Mouse (Mus musculus) gastrocnemius, postnatal 36 days (tissue): ENCODE data around the gene Il13. TPM values are rescaled to one million over a fixed set of nuclear protein-coding genes. Genes with fewer than 3 reads are reported as not detected.

Source experiments
- DNase-seq, 2 experiments: peaks; one replicate each; pipeline ENCODE4 v3.0.0; 2022
- intact Hi-C: fragments of 180-260 bp; cut with DNase I; formaldehyde crosslinking; loops from one replicate; pipeline ENCODE4 v1.15.1; 2025
- total RNA-seq, 2 experiments: library from RNA; stranded (reverse); gene quantifications; 2 replicates each; pipeline ENCODE4 v1.2.3; 2021

Il13 gene
- total RNA-seq, 2 experiments from 2014 or later = not detected

DNA sequence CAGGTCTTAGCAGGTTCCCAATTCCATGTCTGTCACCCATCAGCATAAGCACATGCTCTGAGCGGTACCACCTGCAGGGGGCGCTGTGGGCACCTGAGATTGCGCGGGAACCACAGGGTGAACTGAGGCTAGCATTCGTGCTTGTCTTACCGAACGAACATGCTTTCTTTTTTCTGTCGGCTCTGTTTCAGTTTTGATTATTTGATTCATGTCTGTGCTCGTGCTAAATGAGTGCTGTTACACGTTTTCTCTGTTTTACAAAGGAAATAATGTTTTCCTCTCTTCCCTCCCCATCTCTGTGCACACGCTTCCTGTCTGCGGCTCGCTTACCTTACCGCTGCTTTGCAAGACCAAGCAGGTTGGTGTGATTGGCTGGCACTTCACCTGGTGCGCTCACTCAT is 44.1 kb downstream of the Il13 start:
- DNase-seq = no peak
- intact Hi-C loops = no loop called here

DNA sequence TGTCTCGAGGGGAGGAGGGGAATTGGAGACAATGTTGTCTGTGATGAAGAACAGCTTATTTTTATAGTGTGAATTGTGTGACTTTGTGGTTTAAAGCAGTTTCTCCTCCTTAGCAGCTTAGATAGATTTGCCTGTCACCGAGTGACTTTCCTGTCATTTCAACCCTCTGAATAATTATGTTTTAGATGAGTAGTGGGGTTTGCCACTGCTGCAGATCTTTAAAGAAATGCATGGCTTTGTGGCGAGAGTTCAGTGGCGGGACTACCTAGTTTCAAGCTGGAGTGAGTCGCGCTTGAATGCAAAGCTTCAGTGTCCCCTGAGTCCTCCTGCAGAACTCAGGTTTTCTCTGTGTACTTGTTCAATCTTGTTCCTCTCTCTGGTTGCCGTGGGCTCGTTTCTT is 46.2 kb downstream of the Il13 start:
- intact Hi-C loops = no loop called here
- DNase-seq = no peak

DNA sequence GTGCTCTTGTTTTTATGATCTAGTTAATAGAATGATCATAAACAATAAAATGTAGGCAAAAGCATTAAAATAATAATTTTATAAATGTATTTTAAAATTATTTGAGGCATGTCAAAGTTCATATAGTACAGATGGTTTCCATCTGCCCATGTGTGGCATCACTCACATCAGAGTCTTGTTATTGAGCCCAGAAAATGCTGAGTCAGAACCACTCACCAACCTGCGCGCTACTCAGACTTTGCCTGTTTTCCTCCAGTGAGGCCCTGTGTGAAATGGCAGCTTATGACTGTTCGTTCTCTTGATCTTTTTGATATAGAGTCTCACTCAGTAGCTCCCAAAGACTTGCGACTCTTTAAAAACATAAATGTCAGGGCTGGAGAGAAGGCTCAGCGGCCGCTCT is 49.0 kb downstream of the Il13 start:
- intact Hi-C loops = no loop called here
- DNase-seq = no peak

DNA sequence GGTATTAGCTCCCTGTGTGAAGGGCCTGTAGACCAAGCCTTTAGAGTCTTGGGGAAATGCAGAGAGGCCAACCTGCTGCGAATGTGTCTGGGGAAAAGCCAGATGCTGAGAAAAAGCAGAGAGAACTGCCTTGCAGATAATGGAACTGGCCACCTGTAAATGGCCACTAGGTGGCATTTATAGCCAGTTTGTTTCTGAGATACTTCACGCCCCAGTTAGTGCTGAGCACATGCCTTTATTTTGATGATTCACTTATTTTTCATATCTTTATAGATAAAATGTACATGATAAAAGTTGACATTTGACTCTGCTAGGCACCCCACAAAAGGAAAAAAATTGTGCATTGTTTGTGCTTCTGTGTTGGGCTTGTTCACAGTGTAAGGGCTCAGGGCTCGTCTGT is 49.7 kb downstream of the Il13 start:
- intact Hi-C loops = no loop called here
- no peak for DNase-seq

DNA sequence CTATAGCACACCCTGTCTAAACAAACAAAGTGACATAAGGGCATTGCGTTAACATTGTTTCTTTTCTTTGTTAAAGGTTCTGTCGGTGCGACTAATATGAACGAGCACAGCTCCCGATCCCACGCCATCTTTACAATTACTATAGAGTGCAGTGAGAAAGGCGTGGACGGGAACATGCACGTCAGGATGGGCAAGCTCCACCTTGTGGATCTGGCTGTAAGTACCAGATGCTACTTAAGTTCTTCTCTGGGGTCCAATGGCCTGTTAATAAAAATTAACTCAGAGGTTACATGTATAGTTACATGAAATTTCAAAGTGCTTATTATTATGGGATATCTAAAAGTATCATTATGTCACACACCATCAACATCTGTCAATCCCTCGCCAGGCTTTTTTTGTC is 51.4 kb downstream of the Il13 start:
- DNase-seq = no peak
- intact Hi-C loops = no loop called here

Other genes with a start within 250 kb of the Il13 start
- not detected for gene Leap2, start 211.5 kb downstream of the Il13 start, total RNA-seq
- 1,000 to 10,000 TPM; 1,256 to 1,362 TPM for gene Uqcrq, start 203.9 kb downstream of the Il13 start, total RNA-seq
- under 1 TPM in 1 of 2 experiments, not detected in 1; 0.17 TPM for gene Gdf9, start 203.7 kb downstream of the Il13 start, total RNA-seq
- not detected for gene Gm10447, start 177.6 kb downstream of the Il13 start, total RNA-seq
- under 1 TPM; 0.38 to 0.59 TPM for gene Shroom1, start 177.5 kb downstream of the Il13 start, total RNA-seq
- gene Gm9837, start 164.2 kb downstream of the Il13 start, total RNA-seq = not detected
- gene Gm9945, start 154.5 kb downstream of the Il13 start, total RNA-seq = not detected
- gene Sowaha, start 154.4 kb downstream of the Il13 start, total RNA-seq = under 1 TPM; 0.08 to 0.12 TPM
- gene Sept8, start 115.4 kb downstream of the Il13 start, total RNA-seq = 10 to 100 TPM; 11.7 to 15.5 TPM
- 1 to 10 TPM; 3.2 to 4.9 TPM for gene Kif3a, start 67.3 kb downstream of the Il13 start, total RNA-seq
- not detected for gene Il4, start 16.0 kb downstream of the Il13 start, total RNA-seq
- gene Rad50, start 72.6 kb upstream of the Il13 start, total RNA-seq = 1 to 10 TPM; 3.5 to 4.8 TPM
- not detected for gene Il5, start 86.1 kb upstream of the Il13 start, total RNA-seq
- 1 to 10 TPM; 6.6 to 7.4 TPM for gene Irf1, start 135.3 kb upstream of the Il13 start, total RNA-seq
- under 1 TPM in 1 of 2 experiments, not detected in 1; 0.31 TPM for gene Gm17334, start 138.5 kb upstream of the Il13 start, total RNA-seq
- 1 to 10 TPM; 1.6 to 2.1 TPM for gene Gm12216, start 224.6 kb upstream of the Il13 start, total RNA-seq